7 mouse cellular contexts compared by ENCODE assay signal in genomic region chr13:33965056-33966024, GRCm38 (mm10). TPM values are rescaled to one million over a fixed set of nuclear protein-coding genes. Genes with fewer than 3 reads are reported as not detected.
DNase-seq lines count a peak whose midpoint lies in the region; ATAC-seq and TF ChIP-seq lines count a peak whose summit lies in the region.

No protein-coding gene starts in this region.

- no peaks in the 10 kb centered on the region for H3K27me3 ChIP-seq in C2C12 (ENCODE audit: control insufficient read depth, insufficient read depth, insufficient read length)
- H3K27me3 ChIP-seq in embryonic facial prominence, embryonic 14.5 days (replicated peaks; ENCODE audit: control insufficient read depth, insufficient read depth, low read length): no peaks in the 10 kb centered on the region
- H3K27me3 ChIP-seq in hindbrain, postnatal 0 days (ENCODE audit: insufficient read depth, low read length): no peaks in the 10 kb centered on the region
- H3K27me3 ChIP-seq in stomach, postnatal 0 days (ENCODE audit: control insufficient read depth, insufficient read depth, low read length): no peaks in the 10 kb centered on the region

- H3K4me2 ChIP-seq in embryonic facial prominence, embryonic 14.5 days (ENCODE audit: low read depth, low read length): peak overlapping the region; percentile 68
- peak overlapping the region; percentile 69 for H3K4me2 ChIP-seq in hindbrain, postnatal 0 days (ENCODE audit: low read depth, low read length)
- H3K4me2 ChIP-seq in stomach, postnatal 0 days (replicated peaks; ENCODE audit: low read depth): peak overlapping the region; percentile 70

- peak overlapping the region; percentile 63 for H3ac ChIP-seq in C2C12 (ENCODE audit: control insufficient read depth, insufficient read length, low read depth)

- peak overlapping the region; percentile 64 for H3K9ac ChIP-seq in embryonic facial prominence, embryonic 14.5 days (ENCODE audit: low read depth, low read length)
- peak overlapping the region; percentile 55 for H3K9ac ChIP-seq in hindbrain, postnatal 0 days (replicated peaks; ENCODE audit: low read length)
- peak overlapping the region; percentile 70 for H3K9ac ChIP-seq in stomach, postnatal 0 days (ENCODE audit: low read length)

- H3K36me3 ChIP-seq in C2C12 (ENCODE audit: control insufficient read depth, insufficient read depth): no peaks in the 10 kb centered on the region
- H3K36me3 ChIP-seq in embryonic facial prominence, embryonic 14.5 days (ENCODE audit: control insufficient read depth, insufficient read depth, low read length): no peaks in the 10 kb centered on the region
- H3K36me3 ChIP-seq in hindbrain, postnatal 0 days (ENCODE audit: insufficient read depth, low read length): no peaks in the 10 kb centered on the region
- H3K36me3 ChIP-seq in stomach, postnatal 0 days (ENCODE audit: control insufficient read depth, insufficient read depth, low read length): no peaks in the 10 kb centered on the region

- H3K9me3 ChIP-seq in embryonic facial prominence, embryonic 14.5 days (ENCODE audit: control insufficient read depth, low read length): no peaks in the 10 kb centered on the region
- no peaks in the 10 kb centered on the region for H3K9me3 ChIP-seq in hindbrain, postnatal 0 days (ENCODE audit: low read length)
- no peaks in the 10 kb centered on the region for H3K9me3 ChIP-seq in stomach, postnatal 0 days (ENCODE audit: control insufficient read depth, low read length)

- WGBS in embryonic facial prominence, embryonic 14.5 days: 10% methylated on average over 14 of the region's 14 CpGs
- 26% methylated on average over 14 of the region's 14 CpGs for WGBS in hindbrain, postnatal 0 days
- WGBS in stomach, postnatal 0 days: 7% methylated on average over 14 of the region's 14 CpGs

- H3K4me1 ChIP-seq in embryonic facial prominence, embryonic 14.5 days (ENCODE audit: control insufficient read depth, insufficient read depth, low read length): peaks cover 6% of the 10 kb centered on the region; the same call in 1 of the 2 replicates
- H3K4me1 ChIP-seq in hindbrain, postnatal 0 days (ENCODE audit: insufficient read depth, low read length): peaks cover 3% of the 10 kb centered on the region; the same call in 1 of the 2 replicates
- no peaks in the 10 kb centered on the region for H3K4me1 ChIP-seq in stomach, postnatal 0 days (replicated peaks; ENCODE audit: control insufficient read depth, insufficient read depth)

- H3K79me3 ChIP-seq in C2C12 (ENCODE audit: low read depth): no peaks in the 10 kb centered on the region

- peak overlapping the region; percentile 85 for H3K27ac ChIP-seq in embryonic facial prominence, embryonic 14.5 days (replicated peaks; ENCODE audit: low read depth, low read length)
- H3K27ac ChIP-seq in hindbrain, postnatal 0 days: peak overlapping the region; percentile 86
- H3K27ac ChIP-seq in stomach, postnatal 0 days (replicated peaks): peak overlapping the region; percentile 93

- DNase-seq in embryonic facial prominence, embryonic 14.5 days (ENCODE audit: low spot score): peak; percentile 30
- DNase-seq in hindbrain, postnatal 0 days (ENCODE audit: low spot score): no peak
- DNase-seq in lung, postnatal 10 days: peak; percentile 33
- DNase-seq in stomach, postnatal 0 days (ENCODE audit: low spot score): peak; percentile 23
- DNase-seq in cerebellum, adult 11-12 months: no peak

- TF ChIP-seq CTCF in C2C12 (IDR thresholded peaks at IDR 0.05; ENCODE audit: control insufficient read depth, insufficient read depth, insufficient read length): no peak
- no peak for TF ChIP-seq CTCF in hindbrain, postnatal 0 days (IDR thresholded peaks at IDR 0.05; ENCODE audit: low read depth)
- TF ChIP-seq CTCF in stomach, postnatal 0 days (IDR thresholded peaks at IDR 0.05; ENCODE audit: low read depth): no peak

- peaks cover 26% of the 10 kb centered on the region for H3K79me2 ChIP-seq in C2C12 (ENCODE audit: control insufficient read depth, insufficient read depth)

- peak; percentile 49 for ATAC-seq in CD4-positive, CD25-positive, alpha-beta regulatory T cell, adult 4 months
- peak; percentile 51; the same call in 1 of the 2 replicates for ATAC-seq in embryonic facial prominence, embryonic 14.5 days (ENCODE audit: low read depth)
- peak; percentile 30; the same call in 1 of the 2 replicates for ATAC-seq in hindbrain, postnatal 0 days
- ATAC-seq in stomach, postnatal 0 days (ENCODE audit: low FRiP score, low TSS enrichment): peak; percentile 56

- H3K4me3 ChIP-seq in C2C12 (ENCODE audit: insufficient read depth, poor library complexity, severe bottlenecking): peak overlapping the region; percentile 41
- H3K4me3 ChIP-seq in embryonic facial prominence, embryonic 14.5 days (ENCODE audit: low read depth, low read length): peak overlapping the region; percentile 50
- H3K4me3 ChIP-seq in hindbrain, postnatal 0 days (ENCODE audit: low read length): peak overlapping the region; percentile 51
- H3K4me3 ChIP-seq in stomach, postnatal 0 days (ENCODE audit: low read depth, low read length): peak overlapping the region; percentile 58

- no peak for TF ChIP-seq EP300 in stomach, postnatal 0 days (optimal IDR thresholded peaks at IDR 0.05)

TF ChIP-seq in C2C12, 6 proteins besides CTCF, POLR2A, EP300 and RAD21:
- TF ChIP-seq MAX (IDR thresholded peaks at IDR 0.05) (no peak), CEBPB (IDR thresholded peaks at IDR 0.05; ENCODE audit: low read depth) (peak; percentile 82)

RNA-seq across cellular contexts. Expression of gene Nqo2, which starts 0.9 kb away (rescaled TPM):
- 23.1 TPM for polyA plus RNA-seq in C2C12 (2012; fragmentation: generic; extraction: Trizol)
- 1 to 10 TPM; 6.9 to 9.8 TPM for polyA plus RNA-seq in CD4-positive, CD25-positive, alpha-beta regulatory T cell, adult 4 months (2017; shearing (Covaris generic))
- 20.0 and 22.0 TPM in 2 replicates for polyA plus RNA-seq in embryonic facial prominence, embryonic 14.5 days (2014; fragmentation: Nextera tagmentation; extraction: Ambion mirVana)
- 3.5 and 4.0 TPM in 2 replicates for total RNA-seq in hindbrain, postnatal 0 days (2014; rRNA removed)
- 9.5 and 10.0 TPM in 2 replicates for polyA plus RNA-seq in hindbrain, postnatal 0 days (2015; fragmentation: Nextera tagmentation; extraction: Ambion mirVana)
- 13.9 and 14.1 TPM in 2 replicates for polyA plus RNA-seq in stomach, postnatal 0 days (2015; fragmentation: Nextera tagmentation; extraction: Ambion mirVana)

RNA-seq across cellular contexts. Expression of gene Ripk1, which starts 36.8 kb away (rescaled TPM):
- 10.0 TPM for polyA plus RNA-seq in C2C12 (2012; fragmentation: generic; extraction: Trizol)
- 10 to 100 TPM; 10.4 to 18.0 TPM for polyA plus RNA-seq in CD4-positive, CD25-positive, alpha-beta regulatory T cell, adult 4 months (2017; shearing (Covaris generic))
- polyA plus RNA-seq in embryonic facial prominence, embryonic 14.5 days (2014; fragmentation: Nextera tagmentation; extraction: Ambion mirVana): 18.1 and 18.8 TPM in 2 replicates
- total RNA-seq in hindbrain, postnatal 0 days (2014; rRNA removed): 6.4 and 7.8 TPM in 2 replicates
- 4.5 and 4.8 TPM in 2 replicates for polyA plus RNA-seq in hindbrain, postnatal 0 days (2015; fragmentation: Nextera tagmentation; extraction: Ambion mirVana)
- polyA plus RNA-seq in stomach, postnatal 0 days (2015; fragmentation: Nextera tagmentation; extraction: Ambion mirVana): 13.2 and 13.5 TPM in 2 replicates

RNA-seq across cellular contexts. Expression of gene Serpinb6a, which starts 37.3 kb away (rescaled TPM):
- polyA plus RNA-seq in C2C12 (2012; fragmentation: generic; extraction: Trizol): 323 TPM
- polyA plus RNA-seq in CD4-positive, CD25-positive, alpha-beta regulatory T cell, adult 4 months (2017; shearing (Covaris generic)): 10 to 100 TPM; 30.8 to 36.8 TPM
- polyA plus RNA-seq in embryonic facial prominence, embryonic 14.5 days (2014; fragmentation: Nextera tagmentation; extraction: Ambion mirVana): 83.5 and 86.4 TPM in 2 replicates
- 45.1 and 60.8 TPM in 2 replicates for total RNA-seq in hindbrain, postnatal 0 days (2014; rRNA removed)
- polyA plus RNA-seq in hindbrain, postnatal 0 days (2015; fragmentation: Nextera tagmentation; extraction: Ambion mirVana): 50.7 and 52.1 TPM in 2 replicates
- polyA plus RNA-seq in stomach, postnatal 0 days (2015; fragmentation: Nextera tagmentation; extraction: Ambion mirVana): 82.7 and 83.1 TPM in 2 replicates

RNA-seq across cellular contexts. Expression of gene Serpinb6c, which starts 59.8 kb away (rescaled TPM):
- 0.11 TPM for polyA plus RNA-seq in C2C12 (2012; fragmentation: generic; extraction: Trizol)
- polyA plus RNA-seq in CD4-positive, CD25-positive, alpha-beta regulatory T cell, adult 4 months (2017; shearing (Covaris generic)): under 1 TPM in 1 of 2 experiments, not detected in 1; 0.48 TPM
- 0.38 and 0.41 TPM in 2 replicates for polyA plus RNA-seq in embryonic facial prominence, embryonic 14.5 days (2014; fragmentation: Nextera tagmentation; extraction: Ambion mirVana)
- not detected in 2 replicates for total RNA-seq in hindbrain, postnatal 0 days (2014; rRNA removed)
- 0.19 and 0.29 TPM in 2 replicates for polyA plus RNA-seq in hindbrain, postnatal 0 days (2015; fragmentation: Nextera tagmentation; extraction: Ambion mirVana)
- 0.15 and 0.21 TPM in 2 replicates for polyA plus RNA-seq in stomach, postnatal 0 days (2015; fragmentation: Nextera tagmentation; extraction: Ambion mirVana)

Comparison
In these comparisons a context has a peak if more than half of its experiments do, and no peak if none do; other contexts are left out.
1. DNase-seq: peak in embryonic facial prominence, embryonic 14.5 days (single experiment), lung, postnatal 10 days (single experiment) and stomach, postnatal 0 days (single experiment); none in hindbrain, postnatal 0 days (single experiment) and cerebellum, adult 11-12 months (single experiment).
2. Peak in every context shown above with its lines, with median percentiles within 50 percentile points of each other: H3K4me3 ChIP-seq, ATAC-seq, H3K27ac ChIP-seq, H3K4me2 ChIP-seq and H3K9ac ChIP-seq.